Mouse (Mus musculus): ENCODE results near the gene Slit3.

Gene Slit3

GRCm38 (mm10) chr11:35660967-35661366, 539.9 kb downstream of the Slit3 start:
- no peak for DNase-seq

GRCm38 (mm10) chr11:35662945-35663344, 541.9 kb downstream of the Slit3 start:
- no peak for DNase-seq

DNA sequence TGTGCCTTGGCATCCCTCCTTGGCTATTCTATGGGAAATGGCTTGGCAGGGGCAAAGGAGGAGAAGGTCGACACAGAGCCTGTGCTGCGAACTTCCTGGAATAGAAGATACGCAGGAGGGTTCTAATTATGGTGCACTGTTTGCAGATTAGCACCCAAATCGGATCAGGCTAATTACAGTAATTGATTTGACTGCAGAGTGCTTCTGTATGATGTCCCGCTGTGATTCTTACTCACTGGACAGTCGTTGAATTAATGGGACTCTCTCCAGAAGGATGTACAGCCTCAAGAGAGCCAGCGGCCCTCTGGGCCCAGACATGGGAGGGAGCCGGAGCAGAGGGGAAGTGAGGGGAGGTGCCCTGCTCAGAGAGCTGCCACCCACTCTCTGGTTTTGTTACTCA, 542.6 kb downstream of the Slit3 start:
- DNase-seq: no peak

GRCm38 (mm10) chr11:35664991-35665390, 544.0 kb downstream of the Slit3 start:
- DNase-seq: peak; percentile 72

- DNase-seq: no peak
Measured at GRCm38 (mm10) chr11:35667428-35667827, 546.4 kb downstream of the Slit3 start.

GRCm38 (mm10) chr11:35668138-35668537, 547.1 kb downstream of the Slit3 start:
- DNase-seq: peak; percentile 54

GRCm38 (mm10) chr11:35668750-35669149, 547.7 kb downstream of the Slit3 start:
- peak; percentile 87 for DNase-seq

DNA sequence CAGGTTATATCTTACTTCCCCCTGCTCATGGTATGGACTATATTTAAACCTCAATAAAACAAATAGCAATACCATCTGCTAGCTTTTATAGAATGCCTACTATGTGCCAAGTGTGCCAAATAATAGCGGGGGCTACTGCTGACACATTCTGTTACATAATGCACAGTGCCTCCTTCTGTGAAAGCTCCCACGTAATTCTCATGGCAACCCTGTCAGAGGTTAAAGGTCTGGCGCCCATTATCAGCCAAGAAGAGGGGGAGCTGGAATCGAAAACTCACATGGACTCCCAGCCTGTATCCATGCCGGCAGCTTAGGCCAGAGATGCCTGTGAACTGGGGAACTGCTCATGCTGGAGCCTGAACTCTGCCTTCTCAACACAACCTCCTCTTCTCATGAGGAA, 548.5 kb downstream of the Slit3 start:
- DNase-seq: peak; percentile 33

GRCm38 (mm10) chr11:35670181-35670580, 549.2 kb downstream of the Slit3 start:
- no peak for DNase-seq

GRCm38 (mm10) chr11:35670746-35671145, 549.7 kb downstream of the Slit3 start:
- DNase-seq: no peak

- no peak for DNase-seq
Measured at GRCm38 (mm10) chr11:35673050-35673449, 552.0 kb downstream of the Slit3 start.

- DNase-seq: no peak
Measured at GRCm38 (mm10) chr11:35674242-35674641, 553.2 kb downstream of the Slit3 start.

GRCm38 (mm10) chr11:35676744-35677143, 555.7 kb downstream of the Slit3 start:
- no peak for DNase-seq

DNA sequence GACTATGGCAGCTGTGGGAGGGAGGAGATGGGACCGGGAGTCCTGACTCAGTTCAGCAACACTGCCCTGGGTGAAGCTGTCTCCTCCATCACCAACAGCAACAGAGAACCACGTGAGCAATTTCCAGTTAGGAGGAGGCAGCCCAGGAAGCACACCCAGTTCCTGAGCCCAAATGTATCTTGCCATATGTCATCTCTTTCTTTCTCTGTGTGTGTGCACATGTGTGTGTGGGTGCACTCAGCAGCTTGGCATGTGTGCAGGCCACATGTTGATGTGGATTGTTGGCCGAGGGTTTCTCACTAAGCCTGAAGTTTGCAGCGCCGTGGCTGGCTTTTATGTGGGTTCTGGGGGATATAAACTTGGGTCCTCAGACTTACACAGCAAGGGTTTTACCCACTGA, 559.0 kb downstream of the Slit3 start:
- no peak for DNase-seq

DNA sequence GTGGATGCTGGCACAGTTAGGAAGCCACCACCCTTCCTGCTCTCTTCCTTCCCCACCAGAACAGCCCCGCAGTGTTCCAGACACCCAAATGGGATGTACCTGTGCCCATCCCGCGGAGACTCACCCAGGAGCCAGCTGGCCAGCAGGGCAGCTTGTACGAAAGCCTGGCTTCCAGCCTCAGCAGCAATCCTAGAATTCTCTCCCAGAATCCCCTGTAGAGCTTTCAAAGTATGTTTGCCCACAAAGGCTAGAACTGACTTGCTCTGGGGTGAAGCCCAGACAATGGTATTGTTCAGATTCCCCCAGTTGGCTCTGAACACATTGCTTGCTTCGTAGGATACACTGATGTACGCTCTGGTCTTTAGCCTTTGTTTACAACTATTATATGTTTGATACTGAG, 566.3 kb downstream of the Slit3 start:
- no peak for DNase-seq

DNA sequence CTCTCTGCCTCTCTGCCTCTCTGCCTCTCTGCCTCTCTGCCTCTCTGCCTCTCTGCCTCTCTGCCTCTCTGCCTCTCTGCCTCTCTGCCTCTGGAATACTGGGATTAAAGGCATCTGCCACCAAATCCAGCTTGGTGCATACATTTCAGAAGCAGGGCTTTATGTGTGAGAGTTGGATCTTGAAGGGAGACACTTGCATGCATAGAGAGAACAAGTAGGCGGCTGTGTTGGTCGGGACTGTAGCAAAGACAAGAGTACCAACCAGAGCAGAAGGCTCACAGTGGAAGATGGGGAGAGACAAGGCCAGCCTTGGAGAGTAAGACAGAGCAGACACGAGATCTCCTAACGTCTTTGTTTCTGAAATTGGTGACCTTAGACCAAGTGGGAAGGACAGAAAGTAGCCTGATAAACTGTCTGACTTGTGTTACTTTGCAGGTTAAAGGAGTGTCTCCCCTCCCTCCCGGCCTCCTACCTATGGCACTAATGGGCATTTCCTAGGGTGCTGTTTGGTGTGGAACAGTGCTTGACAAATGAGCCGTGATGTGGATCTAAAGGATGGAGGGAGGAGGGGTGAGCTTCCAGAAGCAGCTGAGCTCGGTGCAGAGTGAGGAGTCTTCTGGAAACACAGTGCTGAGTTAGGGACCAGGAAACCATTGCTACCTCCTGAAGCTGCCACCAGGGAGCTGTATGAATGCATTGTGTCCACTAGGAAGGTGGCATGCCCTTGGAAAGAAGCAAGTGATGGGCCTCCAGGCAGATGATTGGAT, 569.7 kb downstream of the Slit3 start:
- no peak for DNase-seq

DNA sequence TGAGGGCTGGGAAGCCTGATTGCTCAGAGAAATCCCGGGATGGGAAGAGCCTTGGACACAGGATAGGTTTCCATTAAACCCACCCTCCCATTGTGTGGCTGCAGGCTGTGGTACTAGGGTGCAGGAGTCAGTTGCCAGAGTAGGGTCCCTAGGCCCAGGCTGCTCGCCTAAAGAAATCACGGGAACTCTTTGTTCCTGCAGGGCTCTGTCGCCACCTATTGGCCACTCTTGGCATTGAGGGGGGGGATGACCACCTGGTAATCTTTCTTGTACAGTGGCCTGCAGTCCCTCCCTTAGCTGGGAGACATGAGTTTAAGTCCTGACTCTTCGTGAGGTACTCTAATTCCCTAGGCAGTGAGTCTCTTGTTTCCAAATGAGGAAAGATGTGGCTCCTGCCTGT, 572.1 kb downstream of the Slit3 start:
- peak; percentile 50 for DNase-seq

- no peak for DNase-seq
Measured at GRCm38 (mm10) chr11:35693625-35694024, 572.6 kb downstream of the Slit3 start.

- DNase-seq: no peak
Measured at GRCm38 (mm10) chr11:35697476-35697875, 576.5 kb downstream of the Slit3 start.

- no peak for DNase-seq
Measured at GRCm38 (mm10) chr11:35698901-35699300, 577.9 kb downstream of the Slit3 start.

DNA sequence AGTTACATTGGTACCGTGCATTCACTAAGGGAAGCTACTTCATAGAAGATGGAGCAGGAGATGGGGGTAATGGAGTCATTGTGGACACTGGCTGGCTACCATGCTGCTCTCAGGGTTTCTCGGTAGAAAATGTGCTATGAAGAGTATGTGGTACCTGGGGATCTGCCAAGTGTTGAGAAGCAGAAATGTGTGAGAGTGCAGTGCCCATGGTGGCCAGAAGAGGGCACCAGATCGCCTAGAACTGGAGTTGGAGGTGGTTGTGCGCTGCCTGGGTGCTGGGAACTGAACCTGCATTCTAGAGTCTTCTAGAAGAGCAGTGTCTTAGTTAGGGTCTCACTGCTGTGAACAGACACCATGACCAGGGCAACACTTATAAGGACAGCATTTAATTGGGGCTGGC, 582.4 kb downstream of the Slit3 start:
- DNase-seq: no peak

- DNase-seq: no peak
Measured at GRCm38 (mm10) chr11:35704381-35704780, 583.4 kb downstream of the Slit3 start.

GRCm38 (mm10) chr11:35704927-35705326, 583.9 kb downstream of the Slit3 start:
- no peak for DNase-seq

DNA sequence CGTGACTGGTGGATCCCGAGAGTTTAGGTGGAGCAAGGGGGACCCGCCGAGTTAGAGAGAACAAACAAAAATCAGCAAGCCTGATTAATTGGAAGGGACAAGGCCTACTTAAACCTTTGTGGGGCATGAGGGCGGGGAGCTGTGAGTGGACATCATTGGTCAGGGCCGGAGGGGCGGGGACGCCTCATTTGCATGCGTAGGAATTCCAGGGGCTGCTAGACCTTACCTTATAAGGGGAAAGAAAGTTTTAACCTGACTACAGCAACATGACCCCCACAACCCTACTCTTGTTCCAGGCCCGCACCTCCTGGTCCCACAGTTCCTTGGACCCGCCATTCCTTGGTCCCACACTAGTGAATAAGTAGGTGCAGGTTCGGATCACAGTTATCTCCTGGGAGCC, 586.4 kb downstream of the Slit3 start:
- no peak for DNase-seq

DNA sequence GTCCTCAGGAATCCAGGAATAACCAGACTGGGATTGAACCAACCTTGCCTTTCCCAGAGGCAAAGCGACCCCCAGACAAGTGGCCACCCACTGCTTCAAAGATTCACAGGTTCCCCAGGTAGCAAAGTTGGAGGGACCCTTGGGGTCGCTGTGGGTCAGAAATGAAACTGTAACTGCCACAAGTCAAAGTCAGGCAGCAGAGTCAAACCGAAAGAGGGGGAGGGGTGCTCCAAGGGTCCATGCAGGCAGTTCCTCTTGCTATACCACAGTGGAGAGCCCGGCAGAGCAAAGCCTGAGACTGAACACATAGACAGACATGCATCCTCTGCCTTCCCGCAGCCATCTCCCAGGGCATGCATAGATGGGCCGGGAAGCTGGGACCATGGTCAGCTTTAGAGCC, 590.3 kb downstream of the Slit3 start:
- no peak for DNase-seq

Data from cerebellum, adult 8-10 months (tissue).